ENCODE assay signal across 1 mouse cellular context in the genomic region with DNA sequence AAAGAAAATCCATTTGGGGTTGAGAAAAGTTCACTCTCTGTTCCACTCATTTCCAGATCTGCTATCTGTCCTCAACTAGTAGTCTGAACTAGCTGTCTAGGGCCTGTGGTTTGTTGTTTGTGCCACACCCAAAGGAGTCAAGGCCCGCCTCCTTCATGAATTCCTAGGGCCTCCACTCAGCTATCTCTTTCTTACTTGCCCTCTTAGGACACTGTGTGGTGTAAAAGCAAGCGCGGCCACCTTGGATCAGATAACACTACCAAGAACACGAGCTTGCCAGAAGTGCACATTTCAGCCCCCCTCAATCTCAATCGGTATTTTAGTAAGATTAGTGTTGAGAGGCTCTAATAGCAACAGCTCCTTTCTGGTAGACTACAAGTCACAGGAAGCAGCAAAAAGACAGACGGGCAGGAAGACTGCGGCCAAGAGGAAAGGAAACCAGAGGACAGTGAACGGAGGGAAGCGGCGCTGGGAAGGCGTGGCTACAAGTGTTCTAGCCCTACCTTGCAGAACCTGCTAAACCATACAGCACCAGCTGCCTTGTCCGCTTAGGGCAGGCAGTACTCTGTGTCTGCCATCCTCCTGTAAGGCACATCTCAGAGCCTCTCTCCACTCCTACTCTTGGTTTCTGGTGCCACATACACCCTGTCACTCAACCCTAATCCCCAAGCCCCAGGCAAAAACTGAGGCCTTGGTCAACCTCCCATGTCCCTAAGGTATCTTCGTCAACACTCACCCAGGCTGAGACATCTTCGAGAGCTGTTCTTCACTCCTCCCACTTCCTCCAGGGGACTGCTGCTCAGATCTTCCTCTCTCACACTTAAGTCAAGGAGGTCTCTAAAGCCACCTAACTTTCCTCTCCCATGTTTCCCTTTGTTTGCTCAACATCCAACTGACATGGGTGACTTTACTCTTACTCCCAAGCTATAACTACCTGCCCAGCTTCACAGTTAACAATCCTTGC.
TF ChIP-seq lines count a peak whose summit lies in the region.

No protein-coding gene starts in this region.

TF ChIP-seq in CH12.LX, 34 proteins besides CTCF, POLR2A, EP300 and RAD21 (continued from another document):
- TF ChIP-seq IRF4 (IDR thresholded peaks at IDR 0.05; ENCODE audit: low read depth, low read length) (0 out of 2 replicates have a peak, but pooled peaks have one; percentile 33), USF1 (IDR thresholded peaks at IDR 0.05; ENCODE audit: low read depth, low read length) (no peak), MYC (IDR thresholded peaks at IDR 0.05; ENCODE audit: low read depth, low read length) (0 out of 2 replicates have a peak, but pooled peaks have one; percentile 46), ZMIZ1 (IDR thresholded peaks at IDR 0.05; ENCODE audit: low read depth, low read length) (peak; percentile 75; the same call in 1 of the 2 replicates), MAZ (IDR thresholded peaks at IDR 0.05; ENCODE audit: low read depth, low read length) (no peak), ETS1 (conservative IDR thresholded peaks at IDR 0.05; ENCODE audit: low read depth, low read length) (peak; percentile 20; the same call in 1 of the 2 replicates), MAX (IDR thresholded peaks at IDR 0.05; ENCODE audit: low read length) (peak; percentile 61), SIN3A (IDR thresholded peaks at IDR 0.05; ENCODE audit: low read length) (peak; percentile 78), POLR2AphosphoS2 (IDR thresholded peaks at IDR 0.05; ENCODE audit: low read depth, low read length) (no peak), NRF1 (IDR thresholded peaks at IDR 0.05; ENCODE audit: low read depth, low read length) (no peak), JUN (IDR thresholded peaks at IDR 0.05; ENCODE audit: insufficient read depth, low read depth, low read length) (no peak), HCFC1 (IDR thresholded peaks at IDR 0.05; ENCODE audit: low read depth, low read length) (0 out of 2 replicates have a peak, but pooled peaks have one; percentile 11), TCF12 (IDR thresholded peaks at IDR 0.05; ENCODE audit: low read depth, low read length) (peak; percentile 47; the same call in 1 of the 2 replicates), MXI1 (IDR thresholded peaks at IDR 0.05; ENCODE audit: low read depth, low read length) (peak; percentile 61; the same call in 1 of the 2 replicates), ZNF384 (IDR thresholded peaks at IDR 0.05; ENCODE audit: low read depth, low read length) (no peak), TBP (conservative IDR thresholded peaks at IDR 0.05; ENCODE audit: low read depth, low read length) (peak; percentile 47; the same call in 1 of the 2 replicates)
TF ChIP-seq in CH12.LX: peak in this region for 13.
